Mouse (Mus musculus): ENCODE results near the gene Lrrc39.
"Not testable (repeated sequence)": the region's sequence is repeated elsewhere in the genome, so short reads cannot be mapped to it uniquely, and the experiment has no call there.

The Lrrc39 gene

DNA sequence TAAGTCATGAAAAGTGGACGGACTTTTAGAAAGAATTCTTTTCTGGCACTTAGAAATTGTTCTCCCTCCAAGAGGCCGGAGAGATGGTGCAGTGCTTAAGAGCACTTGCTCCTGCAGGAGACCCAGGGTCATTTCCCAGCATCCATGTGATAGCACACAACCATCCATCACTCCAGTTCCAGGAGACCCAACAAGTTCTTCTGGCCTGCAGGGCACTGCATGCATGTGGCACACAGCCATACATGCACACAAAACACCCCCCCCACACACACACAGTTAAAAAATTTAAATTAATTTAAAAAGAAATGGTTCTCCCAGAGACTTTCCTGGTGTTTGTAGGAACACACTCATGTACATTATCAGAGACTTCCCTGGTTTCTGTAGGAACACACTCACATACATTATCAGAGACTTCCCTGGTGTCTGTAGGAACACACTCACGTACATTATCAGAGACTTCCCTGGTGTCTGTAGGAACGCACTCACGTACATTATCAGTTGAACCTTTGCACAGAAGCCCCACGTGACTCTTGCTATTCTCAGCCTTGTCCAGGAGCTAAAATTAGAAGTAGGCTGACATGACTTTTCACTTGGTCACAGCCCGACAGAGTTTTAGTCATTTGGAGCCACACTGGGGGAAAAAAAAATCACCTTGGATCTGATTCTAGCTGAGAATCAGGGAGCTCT, at the start of gene Lrrc39:
Lrrc39 (plus strand) TSS at position 566 of the 687 bp plus-strand sequence.
- DNase-seq, result no peak

- no peak for DNase-seq
Measured at GRCm38 (mm10) chr3:116520141-116520761, 42.5 kb upstream of the Lrrc39 start.

DNA sequence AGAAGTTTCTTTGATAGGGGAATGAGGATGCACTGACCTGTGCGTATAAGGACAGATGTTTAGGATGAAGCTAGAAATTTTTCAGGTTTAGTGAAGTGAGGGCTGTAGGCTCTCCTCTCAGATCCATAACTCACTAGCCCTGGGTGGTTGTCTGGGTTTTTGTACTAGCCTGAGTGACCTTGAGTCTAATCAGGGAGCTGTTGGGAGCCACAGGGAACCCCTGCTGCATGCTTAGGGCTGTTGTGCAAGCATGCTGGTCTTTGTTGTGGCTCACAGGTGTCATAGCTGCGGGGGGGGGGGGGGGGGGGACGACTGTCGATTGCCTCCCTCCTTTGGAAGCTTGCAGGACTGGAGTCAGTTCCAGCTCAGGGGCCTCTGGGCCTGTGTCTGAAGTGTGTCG, 33.0 kb upstream of the Lrrc39 start:
- DNase-seq, result no peak

DNA sequence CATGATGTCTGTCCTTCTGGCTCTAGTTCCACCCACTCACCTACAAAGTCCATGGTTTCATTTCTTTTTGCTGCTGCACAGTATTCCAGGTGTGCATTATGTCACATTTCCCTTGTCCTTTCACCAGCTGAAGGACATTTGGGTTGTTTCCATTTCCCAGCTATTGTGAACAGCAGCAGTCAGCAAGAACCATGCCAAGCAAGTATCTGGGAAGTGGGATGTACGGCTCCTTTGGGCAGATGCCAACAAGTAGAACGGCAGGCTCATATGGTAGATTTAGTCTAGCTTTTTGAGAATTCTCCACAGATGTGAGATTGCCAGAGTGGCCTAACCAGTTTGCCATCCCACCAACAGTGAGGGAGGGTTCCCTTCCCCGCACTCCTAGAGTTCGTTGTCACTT, 31.9 kb upstream of the Lrrc39 start:
- DNase-seq, result no peak

DNA sequence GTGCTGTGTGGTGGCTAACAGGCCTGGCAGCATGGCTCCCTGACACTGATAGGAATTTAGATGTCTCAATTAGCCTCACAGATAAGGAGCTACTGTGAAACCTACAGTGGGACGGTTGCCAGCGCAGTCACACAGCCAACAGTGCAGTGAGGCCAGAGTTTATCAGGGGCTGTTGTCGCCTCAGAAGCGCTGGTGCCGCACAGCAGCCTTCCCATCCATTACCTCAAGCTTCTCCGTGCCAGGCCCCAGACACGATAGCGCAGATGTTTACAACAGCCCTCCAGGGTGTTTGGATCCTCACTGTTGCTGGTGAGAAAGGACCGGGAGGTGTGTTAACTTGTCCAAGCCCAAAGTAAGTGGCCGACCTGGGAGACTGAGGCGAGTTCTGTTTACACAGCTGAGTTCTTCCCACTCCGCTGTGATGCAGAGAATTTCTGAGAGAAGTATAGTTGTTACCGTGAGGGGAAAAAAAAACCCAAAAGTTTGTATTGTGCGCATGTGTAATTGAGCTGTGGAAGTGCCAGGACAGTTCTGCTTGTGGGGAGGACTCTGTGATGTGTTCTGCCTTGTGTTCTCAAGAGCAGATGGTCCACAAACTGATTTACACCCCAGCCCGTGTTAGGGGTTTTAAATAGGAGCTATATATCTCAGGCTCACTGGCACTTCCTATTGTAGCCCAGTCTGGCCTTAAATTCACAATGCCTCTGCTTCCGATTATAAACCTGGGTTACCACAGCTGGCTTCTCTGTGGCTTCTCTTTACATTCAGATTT, 26.2 kb upstream of the Lrrc39 start:
- DNase-seq, result no peak

- DNase-seq, result no peak
Measured at GRCm38 (mm10) chr3:116537200-116537573, 25.6 kb upstream of the Lrrc39 start.

- no peak for DNase-seq
Measured at GRCm38 (mm10) chr3:116542070-116542469, 20.7 kb upstream of the Lrrc39 start.

GRCm38 (mm10) chr3:116542532-116542931, 20.2 kb upstream of the Lrrc39 start:
- no peak for DNase-seq

GRCm38 (mm10) chr3:116547430-116547829, 15.3 kb upstream of the Lrrc39 start:
- DNase-seq, result no peak

GRCm38 (mm10) chr3:116551362-116551761, 11.4 kb upstream of the Lrrc39 start:
- no peak for DNase-seq

- not testable (repeated sequence) for DNase-seq
Measured at GRCm38 (mm10) chr3:116561315-116561714, 1.5 kb upstream of the Lrrc39 start.

- no peak for DNase-seq
Measured at GRCm38 (mm10) chr3:116563095-116563492, 321 bp downstream of the Lrrc39 start.

DNA sequence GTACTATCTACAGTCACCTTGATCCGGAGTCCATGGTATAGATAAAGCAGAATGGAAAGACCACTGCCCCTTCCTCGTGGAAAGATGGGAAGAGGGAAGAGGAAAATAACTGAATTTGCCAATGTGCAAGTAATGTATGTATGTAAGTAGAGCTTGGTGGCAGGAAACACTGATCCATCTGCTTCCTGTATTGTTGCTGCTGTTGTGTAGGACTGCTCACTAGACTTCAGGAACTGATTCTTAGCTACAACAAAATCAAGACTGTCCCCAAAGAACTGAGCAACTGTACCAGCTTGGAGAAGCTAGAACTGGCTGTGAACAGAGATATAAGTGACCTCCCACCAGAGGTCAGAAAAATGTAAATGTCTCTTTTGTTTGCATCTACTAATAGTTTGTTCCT, 7.9 kb downstream of the Lrrc39 start:
- DNase-seq, result no peak

- no peak for DNase-seq
Measured at GRCm38 (mm10) chr3:116577286-116577685, 14.5 kb downstream of the Lrrc39 start.

DNA sequence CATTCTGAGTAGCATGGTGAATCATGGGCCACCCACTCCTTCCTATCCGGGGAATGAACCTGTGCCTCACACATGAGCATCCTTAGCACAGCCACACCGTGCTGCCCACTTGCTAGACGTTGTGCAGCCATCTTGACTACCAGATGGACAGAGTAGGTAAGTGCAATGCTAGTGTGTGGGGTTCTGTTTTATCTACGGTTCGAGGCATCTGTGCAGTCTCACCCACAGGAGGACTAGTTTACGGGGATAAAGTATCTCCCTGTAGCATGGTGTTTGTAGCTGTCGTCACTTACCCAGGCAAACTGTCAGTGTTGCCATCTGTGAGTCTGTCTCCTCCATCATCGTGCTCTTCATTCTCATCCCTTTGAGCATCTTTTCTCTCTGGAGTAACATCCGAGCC, 19.4 kb downstream of the Lrrc39 start:
- DNase-seq, result no peak

DNA sequence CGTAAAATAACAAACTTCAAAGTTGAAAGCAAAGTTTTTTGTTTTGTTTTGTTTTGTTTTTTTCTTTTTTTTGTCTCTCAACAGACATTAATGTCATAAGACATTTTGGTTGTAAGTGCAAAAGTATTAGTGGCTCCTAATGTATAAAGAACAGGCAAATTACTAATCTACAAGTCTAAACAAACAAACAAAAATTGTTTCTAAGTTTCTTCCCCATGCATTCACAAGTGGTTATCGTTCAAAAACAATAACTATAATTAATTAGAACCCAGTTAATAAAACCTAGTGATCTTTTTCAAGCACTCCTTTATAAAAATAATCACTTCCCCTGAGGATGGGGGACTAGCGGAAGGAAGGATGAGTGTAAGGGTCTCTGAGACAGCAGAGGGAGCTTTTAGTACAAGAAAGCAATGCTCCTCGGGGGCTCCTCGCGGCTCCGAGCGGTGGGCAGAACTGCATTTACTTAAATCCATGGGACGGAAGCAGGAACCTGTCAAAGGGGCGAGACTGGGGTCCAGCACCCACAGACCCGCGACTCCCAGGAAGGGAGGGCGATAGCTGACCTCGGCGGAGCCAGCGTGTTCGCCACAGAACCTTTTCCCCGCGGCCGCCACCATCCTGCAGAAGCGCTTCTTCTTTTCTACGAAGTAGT, 31.4 kb downstream of the Lrrc39 start:
- DNase-seq, result no peak

DNA sequence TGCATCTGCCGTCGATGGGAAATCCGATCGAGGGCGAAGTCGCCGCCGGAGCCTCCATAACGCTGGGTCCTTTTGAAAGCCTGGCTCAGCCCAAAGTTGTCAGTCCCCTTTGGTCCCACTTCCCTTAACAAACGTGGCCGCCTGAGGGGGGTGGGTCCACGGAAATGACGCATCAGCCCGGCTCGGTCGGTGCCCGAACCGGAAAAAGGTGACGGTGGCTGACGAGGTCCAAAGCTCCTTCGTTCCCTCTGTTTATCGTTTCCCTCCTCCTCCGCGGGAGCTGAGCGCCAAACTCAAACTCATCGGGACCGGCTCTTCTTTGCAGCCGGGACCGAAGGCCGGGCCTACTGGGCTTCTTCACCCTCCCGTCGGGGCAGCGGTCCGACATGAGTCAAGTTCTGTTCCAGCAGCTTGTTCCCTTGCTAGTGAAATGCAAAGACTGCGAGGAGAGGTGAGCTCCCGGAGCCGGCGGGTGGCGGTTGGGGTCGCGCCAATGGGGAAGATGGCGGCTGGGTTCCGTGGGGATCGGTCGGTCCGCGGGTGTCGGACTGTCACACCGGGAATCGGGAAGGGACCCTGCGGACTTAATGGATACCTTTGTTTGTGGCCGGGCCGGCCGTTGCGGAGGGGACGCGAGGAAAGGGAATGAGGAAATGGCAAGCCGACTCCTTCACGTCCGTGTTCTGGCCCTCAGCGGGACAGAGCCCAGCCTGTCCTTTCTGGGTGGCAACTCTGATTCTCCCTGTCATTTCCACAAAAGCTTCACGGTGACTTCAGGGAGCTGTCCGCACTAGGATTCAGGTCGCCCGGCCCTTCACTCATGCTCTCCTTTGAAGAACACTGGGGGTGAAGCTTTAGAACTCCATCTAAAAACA, 32.2 kb downstream of the Lrrc39 start, which contains the start of gene Sass6:
Sass6 (plus strand) TSS at position 255 of the 875 bp plus-strand sequence.
- DNase-seq, result peak; percentile 96

- DNase-seq, result no peak
Measured at GRCm38 (mm10) chr3:116595603-116595991, 32.8 kb downstream of the Lrrc39 start.

DNA sequence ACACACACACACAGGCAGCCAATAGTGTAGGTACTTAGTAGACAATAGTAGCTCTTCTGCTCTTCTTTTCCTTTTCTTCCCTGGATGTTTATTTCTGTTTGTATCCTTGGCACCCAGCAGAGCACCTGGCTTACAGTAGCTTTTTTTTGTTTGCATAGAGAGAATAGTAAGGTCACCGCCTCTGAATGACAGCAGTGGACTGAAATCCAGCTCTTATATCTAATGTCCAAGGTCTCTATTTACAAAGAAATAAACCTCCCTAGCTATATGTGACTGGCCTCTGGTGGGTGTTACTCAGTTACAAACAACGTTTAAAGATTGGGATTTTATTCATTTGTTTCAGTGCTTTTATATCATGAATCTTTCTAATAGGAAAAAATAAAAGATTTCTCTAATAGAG, 36.9 kb downstream of the Lrrc39 start:
- DNase-seq, result no peak

DNA sequence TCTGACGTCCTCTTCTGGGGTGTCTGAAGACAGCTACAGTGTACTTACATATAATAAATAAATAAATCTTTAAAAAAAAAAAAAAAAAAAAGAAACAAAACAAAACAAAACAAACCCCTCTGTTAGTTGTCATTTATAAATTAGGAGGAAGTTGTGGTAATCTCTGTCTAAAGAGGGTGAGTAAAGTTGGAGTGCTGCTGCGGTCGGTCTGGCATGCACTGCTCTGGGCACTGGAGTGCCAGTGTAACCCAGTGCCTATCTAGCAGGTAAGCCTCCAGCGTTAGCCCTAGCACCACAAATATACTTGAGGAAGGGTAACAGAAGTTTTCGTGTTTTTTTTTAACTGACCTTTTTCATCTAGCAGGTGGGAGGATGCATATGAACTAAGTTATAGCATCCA, 38.2 kb downstream of the Lrrc39 start:
- no peak for DNase-seq

GRCm38 (mm10) chr3:116601781-116602180, 39.0 kb downstream of the Lrrc39 start:
- no peak for DNase-seq

DNA sequence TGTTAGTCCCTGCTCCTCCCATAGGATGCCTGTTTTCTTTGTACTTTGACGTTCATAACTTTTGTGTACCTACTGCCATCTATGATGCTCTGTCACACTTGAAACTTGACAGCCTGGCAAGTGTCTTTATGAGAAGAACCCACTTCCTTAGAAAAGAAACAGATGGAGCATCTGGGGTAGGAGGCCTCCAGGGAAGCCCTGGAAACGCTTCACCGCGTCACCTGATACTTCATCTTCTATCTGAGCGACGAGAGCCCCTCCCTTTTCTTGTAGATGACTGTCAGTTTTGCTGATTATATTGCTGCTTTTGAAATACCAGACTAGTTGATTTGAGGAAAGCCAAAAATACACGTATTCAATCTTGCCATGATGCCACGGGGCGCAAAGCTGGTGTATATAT, 41.8 kb downstream of the Lrrc39 start:
- DNase-seq, result no peak

Measured in cerebellum, adult 11 months (tissue).